Comparison of ENCODE assay signal across 10 mouse cellular contexts in genomic region chr4:120323198-120323597, GRCm38 (mm10). TPM values are rescaled to one million over a fixed set of nuclear protein-coding genes. Genes with fewer than 3 reads are reported as not detected.
A peak's percentile ranks its signal among the peaks of the same experiment; 100 is the strongest.
DNase-seq lines count a peak whose midpoint lies in the region; ATAC-seq and TF ChIP-seq lines count a peak whose summit lies in the region.
"Had no signal": no experiment of that assay in that cellular context is flagged by ENCODE, and none has a peak within 500 bp of the region (broad histone marks: within the 10 kb centered on the region; RNA-seq: fewer than 3 reads in every experiment).

No protein-coding gene starts in this region.

- H3K27ac ChIP-seq in gastrocnemius, adult 2 months, result no peak overlapping the region
- H3K27ac ChIP-seq in neural tube, embryonic 11.5 days (ENCODE audit: low read depth, low read length), result no peak overlapping the region

- intact Hi-C loops in gastrocnemius, adult 2 months (cut with DNase I), result loop anchor here (1.0 to 10.0 kb wide), 2 partner anchors 98 to 198 kb away; no protein-coding TSS in a partner anchor

- no peaks in the 10 kb centered on the region for H3K4me1 ChIP-seq in neural tube, embryonic 11.5 days (ENCODE audit: control insufficient read depth, insufficient read depth, low read length)

- no peak for ATAC-seq in neural tube, embryonic 11.5 days (ENCODE audit: insufficient read depth, low FRiP score, low TSS enrichment)
- no peak for ATAC-seq in erythroid progenitor cell, adult 5-6 weeks (replicated peaks; ENCODE audit: low FRiP score, poor library complexity, severe bottlenecking)

- no peak overlapping the region for H3K4me2 ChIP-seq in neural tube, embryonic 11.5 days (ENCODE audit: low read depth)

- no peaks in the 10 kb centered on the region for H3K9me3 ChIP-seq in neural tube, embryonic 11.5 days (ENCODE audit: control insufficient read depth, low read length)

- H3K9ac ChIP-seq in neural tube, embryonic 11.5 days (ENCODE audit: low read length), result no peak overlapping the region

- no peaks in the 10 kb centered on the region for H3K36me3 ChIP-seq in neural tube, embryonic 11.5 days (ENCODE audit: control insufficient read depth, insufficient read depth, low read length)

- H3K4me3 ChIP-seq in gastrocnemius, adult 2 months, result no peak overlapping the region
- no peak overlapping the region for H3K4me3 ChIP-seq in neural tube, embryonic 11.5 days (ENCODE audit: low read depth, low read length)
- H3K4me3 ChIP-seq: erythroblast, embryonic 14.5 days had no signal

- WGBS in neural tube, embryonic 11.5 days, result 34% methylated on average over 6 of the region's 6 CpGs

- H3K27me3 ChIP-seq in neural tube, embryonic 11.5 days (ENCODE audit: control insufficient read depth, insufficient read depth, low read length), result no peaks in the 10 kb centered on the region

- DNase-seq in kidney, adult 18-20 months, result peak; percentile 49
- DNase-seq in kidney, adult 11 months, result no peak
- DNase-seq in ES-CJ7 (ENCODE audit: low read depth, low spot score), result peak; percentile 54
- DNase-seq in adrenal gland, postnatal 14 days, result peak; percentile 67
- DNase-seq in gastrocnemius, adult 2 months, result peak; percentile 74
- peak; percentile 37 to 79 for DNase-seq in layer of hippocampus, postnatal 25 days (ENCODE audit: extremely low spot score in 1 of 2, low spot score in 1 of 2)
- peak; percentile 52 for DNase-seq in neural tube, embryonic 11.5 days (ENCODE audit: low spot score)

- peak; percentile 86 for TF ChIP-seq CTCF in gastrocnemius, adult 2 months (IDR thresholded peaks at IDR 0.05)

RNA-seq across cellular contexts. Expression of gene Foxo6, which starts 36.0 kb away (rescaled TPM):
- total RNA-seq in adrenal gland, postnatal 14 days (2021), result 1.4 and 1.9 TPM in 2 replicates
- total RNA-seq in gastrocnemius, adult 2 months (2021), result 10 to 100 TPM in 1 of 2 experiments, 1 to 10 TPM in 1; 4.3 to 10.0 TPM
- total RNA-seq in layer of hippocampus, postnatal 25 days (2021), result 10 to 100 TPM; 36.3 to 37.4 TPM
- 0.45 and 0.62 TPM in 2 replicates for polyA plus RNA-seq in neural tube, embryonic 11.5 days (2014; fragmentation: Nextera tagmentation; extraction: Ambion mirVana)
- not detected in 2 replicates for total RNA-seq in erythroid progenitor cell, adult 5-6 weeks (2015; ENCODE audit: low replicate concordance)
- not detected in 2 replicates for total RNA-seq in erythroid progenitor cell, adult 5-6 weeks (2017; ENCODE audit: low replicate concordance)
- polyA plus RNA-seq: erythroblast, embryonic 14.5 days; liver, embryonic 16.5 days had no signal
